Mouse (Mus musculus): ENCODE measurements around the gene Dixdc1.
A peak's percentile ranks its signal among the peaks of the same experiment; 100 is the strongest.

Dixdc1 gene

GRCm38 (mm10) chr9:50659392-50660217, 79.7 kb downstream of the Dixdc1 start, which contains the start of gene Dlat:
TSS of gene Dlat (minus strand) at chr9:50659780.
- TF ChIP-seq GATA4 (IDR thresholded peaks at IDR 0.05; ENCODE audit: insufficient replicate concordance, low read length): no peak

- no peak for TF ChIP-seq GATA4 (IDR thresholded peaks at IDR 0.05; ENCODE audit: insufficient replicate concordance, low read length)
Measured at GRCm38 (mm10) chr9:50658941-50659388, 80.4 kb downstream of the Dixdc1 start.

GRCm38 (mm10) chr9:50658391-50658790, 80.9 kb downstream of the Dixdc1 start:
- no peak for TF ChIP-seq GATA4 (IDR thresholded peaks at IDR 0.05; ENCODE audit: insufficient replicate concordance, low read length)

GRCm38 (mm10) chr9:50650503-50650902, 88.8 kb downstream of the Dixdc1 start:
- no peak for TF ChIP-seq GATA4 (IDR thresholded peaks at IDR 0.05; ENCODE audit: insufficient replicate concordance, low read length)

- TF ChIP-seq GATA4 (IDR thresholded peaks at IDR 0.05; ENCODE audit: insufficient replicate concordance, low read length): no peak
Measured at GRCm38 (mm10) chr9:50646826-50647370, 92.4 kb downstream of the Dixdc1 start.

- no peak for TF ChIP-seq GATA4 (IDR thresholded peaks at IDR 0.05; ENCODE audit: insufficient replicate concordance, low read length)
Measured at GRCm38 (mm10) chr9:50634270-50634669, 105.0 kb downstream of the Dixdc1 start.

- TF ChIP-seq GATA4 (IDR thresholded peaks at IDR 0.05; ENCODE audit: insufficient replicate concordance, low read length): no peak
Measured at GRCm38 (mm10) chr9:50633059-50633458, 106.3 kb downstream of the Dixdc1 start.

GRCm38 (mm10) chr9:50632016-50632688, 107.2 kb downstream of the Dixdc1 start:
- TF ChIP-seq GATA4 (IDR thresholded peaks at IDR 0.05; ENCODE audit: insufficient replicate concordance, low read length): no peak

- no peak for TF ChIP-seq GATA4 (IDR thresholded peaks at IDR 0.05; ENCODE audit: insufficient replicate concordance, low read length)
Measured at GRCm38 (mm10) chr9:50617794-50618330, 121.5 kb downstream of the Dixdc1 start.

GRCm38 (mm10) chr9:50616766-50617603, 122.3 kb downstream of the Dixdc1 start, which contains the start of the genes Pih1d2 and Nkapd1:
TSS of gene Pih1d2 (plus strand) at chr9:50617321.
TSS of gene Nkapd1 (minus strand) at chr9:50617464.
- peak; percentile 63; the same call in 1 of the 2 replicates for TF ChIP-seq GATA4 (IDR thresholded peaks at IDR 0.05; ENCODE audit: insufficient replicate concordance, low read length)

GRCm38 (mm10) chr9:50616161-50616560, 123.2 kb downstream of the Dixdc1 start:
- TF ChIP-seq GATA4 (IDR thresholded peaks at IDR 0.05; ENCODE audit: insufficient replicate concordance, low read length): no peak
